Mouse (Mus musculus) neutrophil, adult 65 days (primary cell): ENCODE measurements around the gene Pcbp2. TPM values are rescaled to one million over a fixed set of nuclear protein-coding genes. Genes with fewer than 3 reads are reported as not detected.

ENCODE experiments used
- total RNA-seq: library from RNA; stranded (reverse); gene quantifications from 2 replicates; pipeline ENCODE4 v1.2.4, GENCODE M21; 2023

Pcbp2 gene
- total RNA-seq: 501 and 530 TPM in 2 replicates

GRCm38 (mm10) chr15:102470183-102470604 is at the start of gene Pcbp2:
Gene Pcbp2 (plus strand): TSS chr15:102470539.

GRCm38 (mm10) chr15:102445146-102445545 is 25.2 kb upstream of the Pcbp2 start, which contains the start of gene Amhr2:
Gene Amhr2 (plus strand): TSS chr15:102445367.

GRCm38 (mm10) chr15:102458904-102459317 is 11.4 kb upstream of the Pcbp2 start, which contains the start of gene Prr13:
Gene Prr13 (plus strand): TSS chr15:102459028.

GRCm38 (mm10) chr15:102503447-102503846 is 33.1 kb downstream of the Pcbp2 start, which contains the start of gene Gm10337:
Gene Gm10337 (plus strand): TSS chr15:102503722.

GRCm38 (mm10) chr15:102516728-102517404 is 46.5 kb downstream of the Pcbp2 start, which contains the start of gene Map3k12:
Gene Map3k12 (minus strand): TSS chr15:102517064.

GRCm38 (mm10) chr15:102517976-102518858 is 47.9 kb downstream of the Pcbp2 start, which contains the start of gene Tarbp2:
Gene Tarbp2 (plus strand): TSS chr15:102518192.

GRCm38 (mm10) chr15:102524892-102525485 is 54.6 kb downstream of the Pcbp2 start, which contains the start of gene Npff:
Gene Npff (minus strand): TSS chr15:102524942.

Other genes with a start within 250 kb of the Pcbp2 start
- 198 and 201 TPM in 2 replicates for gene Itgb7, start 238.6 kb upstream of the Pcbp2 start, total RNA-seq
- 32.5 and 34.1 TPM in 2 replicates for gene Rarg, start 213.0 kb upstream of the Pcbp2 start, total RNA-seq
- gene Gm9918, start 200.0 kb upstream of the Pcbp2 start, total RNA-seq: not detected in 2 replicates
- gene Mfsd5, start 191.1 kb upstream of the Pcbp2 start, total RNA-seq: 31.4 and 34.2 TPM in 2 replicates
- gene Espl1, start 174.3 kb upstream of the Pcbp2 start, total RNA-seq: 31.1 and 43.9 TPM in 2 replicates
- gene Pfdn5, start 144.4 kb upstream of the Pcbp2 start, total RNA-seq: 259 and 280 TPM in 2 replicates
- gene Myg1, start 138.8 kb upstream of the Pcbp2 start, total RNA-seq: 31.4 and 36.0 TPM in 2 replicates
- gene Aaas, start 119.8 kb upstream of the Pcbp2 start, total RNA-seq: 16.5 and 25.4 TPM in 2 replicates
- 0.27 TPM in 1 of 2 replicates, not detected in the other for gene Sp7, start 103.4 kb upstream of the Pcbp2 start, total RNA-seq
- gene Sp1, start 64.4 kb upstream of the Pcbp2 start, total RNA-seq: 125 and 138 TPM in 2 replicates
- 0.48 TPM in 1 of 2 replicates, not detected in the other for gene Amhr2, start 25.2 kb upstream of the Pcbp2 start, total RNA-seq
- 422 and 441 TPM in 2 replicates for gene Prr13, start 11.5 kb upstream of the Pcbp2 start, total RNA-seq
- gene Gm10337, start 33.2 kb downstream of the Pcbp2 start, total RNA-seq: 11.3 TPM in 1 of 2 replicates, not detected in the other
- gene Map3k12, start 46.5 kb downstream of the Pcbp2 start, total RNA-seq: 0.22 and 0.23 TPM in 2 replicates
- gene Tarbp2, start 47.7 kb downstream of the Pcbp2 start, total RNA-seq: 12.6 and 21.3 TPM in 2 replicates
- gene Npff, start 54.4 kb downstream of the Pcbp2 start, total RNA-seq: 3.7 and 6.9 TPM in 2 replicates
- 3.2 TPM in 1 of 2 replicates, not detected in the other for gene Gm28047, start 154.5 kb downstream of the Pcbp2 start, total RNA-seq
- gene Atf7, start 154.9 kb downstream of the Pcbp2 start, total RNA-seq: 54.5 and 64.2 TPM in 2 replicates
- gene Atp5g2, start 201.8 kb downstream of the Pcbp2 start, total RNA-seq: 1.8 and 2.9 TPM in 2 replicates